Mouse (Mus musculus) left cerebral cortex, adult 6 months (tissue): Measurements from ENCODE around the gene Gm128. TPM values are rescaled to one million over a fixed set of nuclear protein-coding genes. Genes with fewer than 3 reads are reported as not detected.

Source experiments
- long read RNA-seq, 2 experiments: library from polyadenylated mRNA; unstranded; transcript quantifications; one replicate each; pipeline ENCODE4 v2.0.0; 2019 to 2020
- polyA plus RNA-seq: library from polyadenylated mRNA; unstranded; fragments of <200 nt; fragmentation: Nextera tagmentation; gene quantifications from 2 replicates; pipeline ENCODE4 v1.2.3, GENCODE M21; 2021

Gene Gm128
- 0.13 and 0.21 TPM in 2 replicates for polyA plus RNA-seq
- long read RNA-seq, experiment 1, partial matches to known transcripts = 0 of 1 reads
- long read RNA-seq, experiment 1, other reads (novel, unspliced or antisense) = 1 of 1 reads
- long read RNA-seq, experiment 2 = 0 reads

GRCm38 (mm10) chr3:95241498-95241897 lies at the start of gene Gm128:
Gene Gm128 (minus strand): TSS chr3:95241598.

DNA sequence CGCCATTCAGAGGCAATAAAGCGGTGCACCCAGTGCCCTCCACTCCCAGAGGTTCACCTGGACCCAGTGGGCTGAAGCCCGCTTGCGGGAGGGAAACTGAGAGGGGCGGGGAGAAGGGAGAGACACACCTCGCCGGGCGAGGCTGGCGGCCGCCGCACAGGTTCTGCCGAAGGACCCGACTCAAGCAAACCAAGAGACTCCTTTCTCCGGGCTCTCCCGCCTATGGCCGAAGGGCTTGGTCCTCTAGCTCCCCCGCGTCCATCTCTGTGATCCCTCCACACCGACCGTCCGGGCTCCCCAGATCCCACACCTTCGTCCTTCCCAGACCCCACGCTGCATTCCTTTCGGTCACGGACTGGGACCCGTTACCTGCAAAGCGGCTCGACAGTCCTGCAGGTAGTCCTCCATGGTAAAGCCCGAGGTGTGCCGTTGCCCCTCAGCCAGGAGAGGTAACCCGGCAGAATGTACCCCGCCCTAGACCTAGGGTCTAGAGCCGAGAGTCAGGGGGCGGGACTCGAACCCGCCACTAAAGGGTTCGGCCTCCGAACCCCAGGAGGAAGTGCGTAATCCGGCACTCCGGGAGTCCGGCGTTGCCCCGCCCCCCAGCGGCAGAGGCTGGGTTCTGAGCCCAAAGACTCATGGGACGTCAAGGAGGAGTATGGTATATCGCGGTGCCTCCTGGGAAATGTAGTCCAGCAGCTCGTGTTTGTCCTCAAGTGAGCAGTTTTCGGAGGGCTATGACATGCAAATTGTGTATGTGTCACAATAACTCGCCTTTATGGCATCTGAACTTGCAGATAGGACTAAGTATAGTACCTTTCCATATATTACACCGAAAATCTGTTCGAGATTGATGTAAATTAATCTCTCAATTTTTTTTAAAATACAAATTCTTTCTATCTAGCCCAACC lies 40.1 kb upstream of the Gm128 start, which contains the start of the genes Mindy1 and Prune1:
Gene Mindy1 (plus strand): TSS at position 130 of the 911 bp plus-strand sequence.
Gene Prune1 (minus strand): TSS at position 861 of the 911 bp plus-strand sequence.

DNA sequence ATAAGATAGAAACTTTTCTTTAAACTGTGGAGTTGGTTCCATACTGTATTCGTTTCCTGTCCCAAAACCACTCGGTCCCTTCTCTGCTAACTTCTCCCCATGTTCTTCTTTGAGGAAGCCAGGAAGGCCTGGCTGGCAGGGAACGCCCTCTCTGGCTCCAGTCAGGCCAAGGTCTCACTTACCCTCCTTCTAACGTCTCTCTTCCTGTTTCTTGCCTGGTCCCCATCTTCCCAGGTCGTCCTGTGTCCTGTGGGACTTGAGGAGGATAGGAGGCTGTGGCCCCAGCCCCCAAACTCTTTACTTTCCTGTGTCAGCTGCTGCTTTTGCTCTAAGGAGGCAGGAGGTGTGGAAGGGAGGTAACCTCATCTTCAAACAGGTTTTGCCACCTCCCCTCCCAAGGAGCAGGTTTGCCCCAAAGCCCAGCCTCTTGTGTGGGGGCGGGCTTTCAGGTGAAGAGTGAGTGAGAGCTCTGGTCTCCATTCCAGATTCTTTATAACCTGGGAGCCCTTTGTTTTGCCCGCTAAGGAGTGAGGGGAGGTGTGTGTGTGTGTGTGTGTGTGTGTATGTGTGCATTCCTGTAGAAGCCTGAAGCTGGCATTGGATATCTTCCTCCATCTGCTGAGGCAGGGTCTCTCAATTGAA lies 9.5 kb upstream of the Gm128 start, which contains the start of gene Bnipl:
Gene Bnipl (minus strand): TSS at position 411 of the 642 bp plus-strand sequence.

GRCm38 (mm10) chr3:95231298-95232221 lies 9.8 kb downstream of the Gm128 start, which contains the start of gene Mllt11:
Gene Mllt11 (minus strand): TSS chr3:95232171.

GRCm38 (mm10) chr3:95228148-95228893 lies 13.1 kb downstream of the Gm128 start, which contains the start of gene Cdc42se1:
Gene Cdc42se1 (plus strand): TSS chr3:95228732.

DNA sequence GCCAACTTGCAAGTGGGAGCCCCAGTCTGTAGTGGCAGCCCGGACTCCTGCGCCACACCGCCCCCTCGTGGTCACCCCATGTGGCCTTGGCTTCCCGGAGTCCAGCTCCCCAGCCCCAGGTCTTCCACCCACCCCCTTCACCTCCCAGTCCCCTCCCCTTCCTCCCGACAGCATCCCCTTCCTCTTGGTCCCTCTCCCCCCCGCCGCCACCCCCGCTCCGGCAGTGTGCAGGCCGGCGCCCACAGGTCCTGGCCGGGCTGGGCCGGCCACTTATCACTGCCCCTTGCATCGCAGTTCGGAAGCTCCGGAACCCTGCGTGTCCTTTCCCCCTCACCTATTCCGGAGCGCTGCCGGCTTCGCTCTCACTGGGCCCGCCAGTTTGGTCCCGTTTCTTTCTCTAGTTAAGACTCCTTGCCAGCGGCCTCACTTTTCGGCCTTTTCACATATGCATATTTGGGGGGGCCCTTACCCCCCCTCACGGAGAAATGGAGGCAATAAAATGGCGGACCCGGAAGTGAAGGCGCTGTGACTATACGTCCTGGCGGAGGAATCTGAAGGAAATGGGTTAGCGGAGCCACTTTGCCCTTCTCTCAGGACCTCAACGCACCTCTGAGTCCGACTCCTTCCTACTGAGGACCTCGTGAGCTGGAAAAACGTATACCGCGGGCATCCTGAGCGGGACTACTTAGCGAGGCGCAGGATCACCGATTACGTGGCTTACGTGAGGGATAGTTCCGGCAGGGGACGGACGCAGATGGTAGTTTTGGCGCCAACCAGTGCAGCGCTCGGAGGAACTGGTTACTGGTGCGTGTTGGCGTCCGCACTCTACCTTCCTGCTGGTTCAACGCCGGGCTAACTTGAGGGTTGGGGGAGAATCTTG lies 23.9 kb downstream of the Gm128 start, which contains the start of gene Gabpb2:
Gene Gabpb2 (minus strand): TSS at position 662 of the 880 bp plus-strand sequence.

Other genes with a start within 250 kb of the Gm128 start
- 4.1 and 7.6 TPM in 2 replicates for gene Zfp687, start 226.2 kb downstream of the Gm128 start, polyA plus RNA-seq
- gene Psmd4, start 199.0 kb downstream of the Gm128 start, polyA plus RNA-seq = 194 and 247 TPM in 2 replicates
- gene Pip5k1a, start 134.7 kb downstream of the Gm128 start, polyA plus RNA-seq = 7.9 and 12.4 TPM in 2 replicates
- 42.8 and 51.5 TPM in 2 replicates for gene Vps72, start 130.6 kb downstream of the Gm128 start, polyA plus RNA-seq
- 0.14 and 0.18 TPM in 2 replicates for gene Tmod4, start 117.1 kb downstream of the Gm128 start, polyA plus RNA-seq
- 63.0 and 67.8 TPM in 2 replicates for gene Scnm1, start 107.6 kb downstream of the Gm128 start, polyA plus RNA-seq
- 11.0 and 11.8 TPM in 2 replicates for gene Lysmd1, start 107.5 kb downstream of the Gm128 start, polyA plus RNA-seq
- 2.5 and 3.2 TPM in 2 replicates for gene Tnfaip8l2, start 99.2 kb downstream of the Gm128 start, polyA plus RNA-seq
- 1.2 and 5.5 TPM in 2 replicates for gene Sema6c, start 81.1 kb downstream of the Gm128 start, polyA plus RNA-seq
- gene Gabpb2, start 23.7 kb downstream of the Gm128 start, polyA plus RNA-seq = 0.60 TPM in 2 replicates
- 58.2 and 71.3 TPM in 2 replicates for gene Cdc42se1, start 12.9 kb downstream of the Gm128 start, polyA plus RNA-seq
- 282 and 287 TPM in 2 replicates for gene Mllt11, start 9.4 kb downstream of the Gm128 start, polyA plus RNA-seq
- gene Bnipl, start 9.6 kb upstream of the Gm128 start, polyA plus RNA-seq = not detected in 2 replicates
- gene Mindy1, start 39.7 kb upstream of the Gm128 start, polyA plus RNA-seq = 16.3 and 19.4 TPM in 2 replicates
- gene Prune1, start 40.5 kb upstream of the Gm128 start, polyA plus RNA-seq = 13.7 and 17.6 TPM in 2 replicates
- 0.15 and 0.21 TPM in 2 replicates for gene Anxa9, start 65.6 kb upstream of the Gm128 start, polyA plus RNA-seq
- 37.2 and 43.9 TPM in 2 replicates for gene Cers2, start 73.2 kb upstream of the Gm128 start, polyA plus RNA-seq
- 7.5 and 9.8 TPM in 2 replicates for gene Setdb1, start 115.6 kb upstream of the Gm128 start, polyA plus RNA-seq
- gene 4930558C23Rik, start 161.2 kb upstream of the Gm128 start, polyA plus RNA-seq = not detected in 2 replicates
- gene Arnt, start 192.8 kb upstream of the Gm128 start, polyA plus RNA-seq = 3.6 and 3.9 TPM in 2 replicates